20 mouse cellular contexts compared by ENCODE assay signal in genomic region chr14:36904206-36904605, GRCm38 (mm10).
A peak's percentile ranks its signal among the peaks of the same experiment; 100 is the strongest.
DNase-seq lines count a peak whose midpoint lies in the region; ATAC-seq lines count a peak whose summit lies in the region.
"Had no signal": no experiment of that assay in that cellular context is flagged by ENCODE, and none has a peak within 500 bp of the region (broad histone marks: within the 10 kb centered on the region; RNA-seq: fewer than 3 reads in every experiment).

No protein-coding gene starts in this region.

- ATAC-seq in intestine, embryonic 15.5 days = peak; percentile 86
- peak; percentile 87 for ATAC-seq in intestine, embryonic 16.5 days
- ATAC-seq in stomach, embryonic 15.5 days (ENCODE audit: insufficient read depth, low FRiP score, low read depth) = peak; percentile 60; the same call in 1 of the 2 replicates
- ATAC-seq: forebrain, embryonic 14.5 days; forebrain, embryonic 16.5 days had no signal

- no peak overlapping the region for H3K4me3 ChIP-seq in intestine, embryonic 15.5 days (replicated peaks)
- no peak overlapping the region for H3K4me3 ChIP-seq in intestine, embryonic 16.5 days (ENCODE audit: low read length)
- no peak overlapping the region for H3K4me3 ChIP-seq in stomach, embryonic 15.5 days (replicated peaks)
- H3K4me3 ChIP-seq: embryonic facial prominence, embryonic 10.5 days; embryonic facial prominence, embryonic 12.5 days; forebrain, embryonic 10.5 days; forebrain, embryonic 12.5 days had no signal

- no peaks in the 10 kb centered on the region for H3K4me1 ChIP-seq in intestine, embryonic 15.5 days (replicated peaks)
- H3K4me1 ChIP-seq in intestine, embryonic 16.5 days (ENCODE audit: control insufficient read depth, insufficient read depth, low read length) = 0 out of 2 replicates have a peak, but pooled peaks cover 2% of the 10 kb centered on the region
- H3K4me1 ChIP-seq in stomach, embryonic 15.5 days = no peaks in the 10 kb centered on the region
- H3K4me1 ChIP-seq: embryonic facial prominence, embryonic 10.5 days; embryonic facial prominence, embryonic 12.5 days; forebrain, embryonic 10.5 days had no signal

- H3K9ac ChIP-seq in intestine, embryonic 15.5 days = no peak overlapping the region
- H3K9ac ChIP-seq in intestine, embryonic 16.5 days (ENCODE audit: low read depth, low read length) = no peak overlapping the region
- H3K9ac ChIP-seq in stomach, embryonic 15.5 days = no peak overlapping the region
- H3K9ac ChIP-seq: embryonic facial prominence, embryonic 12.5 days; forebrain, embryonic 12.5 days had no signal

- no peaks in the 10 kb centered on the region for H3K36me3 ChIP-seq in intestine, embryonic 15.5 days
- peaks cover 3% of the 10 kb centered on the region; the same call in 1 of the 2 replicates for H3K36me3 ChIP-seq in intestine, embryonic 16.5 days (ENCODE audit: control insufficient read depth, insufficient read depth, low read length)
- no peaks in the 10 kb centered on the region for H3K36me3 ChIP-seq in stomach, embryonic 15.5 days

- H3K4me2 ChIP-seq in intestine, embryonic 15.5 days (replicated peaks) = no peak overlapping the region
- H3K4me2 ChIP-seq in intestine, embryonic 16.5 days (ENCODE audit: low read depth, low read length) = no peak overlapping the region
- no peak overlapping the region for H3K4me2 ChIP-seq in stomach, embryonic 15.5 days
- H3K4me2 ChIP-seq: embryonic facial prominence, embryonic 12.5 days; forebrain, embryonic 12.5 days had no signal

- DNase-seq in lung, postnatal 4 days = no peak
- no peak for DNase-seq in thymus, postnatal 25 days
- no peak for DNase-seq in adrenal gland, adult 18-20 months (ENCODE audit: low spot score in 2 of 2)
- DNase-seq: adrenal gland, adult 8-10 months; adrenal gland, postnatal 14 days; adrenal gland, postnatal 36 days; cerebellum, adult 11-12 months; cerebellum, adult 2 months; cerebellum, adult 9-10 months; cerebellum, postnatal 10 days; cerebellum, postnatal 25 days had no signal

- H3K27ac ChIP-seq in intestine, embryonic 15.5 days = no peak overlapping the region
- H3K27ac ChIP-seq in intestine, embryonic 16.5 days (ENCODE audit: low read length) = no peak overlapping the region
- no peak overlapping the region for H3K27ac ChIP-seq in stomach, embryonic 15.5 days
- H3K27ac ChIP-seq: embryonic facial prominence, embryonic 10.5 days; embryonic facial prominence, embryonic 12.5 days; forebrain, embryonic 10.5 days; forebrain, embryonic 12.5 days had no signal

- H3K9me3 ChIP-seq in intestine, embryonic 15.5 days = no peaks in the 10 kb centered on the region
- no peaks in the 10 kb centered on the region for H3K9me3 ChIP-seq in intestine, embryonic 16.5 days (ENCODE audit: control insufficient read depth, low read length)
- H3K9me3 ChIP-seq in stomach, embryonic 15.5 days = no peaks in the 10 kb centered on the region
- H3K9me3 ChIP-seq: embryonic facial prominence, embryonic 10.5 days; embryonic facial prominence, embryonic 12.5 days; forebrain, embryonic 10.5 days; forebrain, embryonic 12.5 days had no signal

- 88% methylated on average over 1 of the region's 1 CpGs for WGBS in intestine, embryonic 15.5 days
- WGBS in intestine, embryonic 16.5 days = 55% methylated on average over 1 of the region's 1 CpGs
- 76% methylated on average over 1 of the region's 1 CpGs for WGBS in stomach, embryonic 15.5 days

- H3K27me3 ChIP-seq in intestine, embryonic 15.5 days (replicated peaks) = no peaks in the 10 kb centered on the region
- no peaks in the 10 kb centered on the region for H3K27me3 ChIP-seq in intestine, embryonic 16.5 days (replicated peaks; ENCODE audit: control insufficient read depth, insufficient read depth, low read length)
- no peaks in the 10 kb centered on the region for H3K27me3 ChIP-seq in stomach, embryonic 15.5 days (replicated peaks)
- H3K27me3 ChIP-seq: embryonic facial prominence, embryonic 12.5 days; forebrain, embryonic 12.5 days had no signal
